Mouse (Mus musculus) ES-CJ7 (cell line): Measurements from ENCODE around the gene Slc9a3r1.

Experiments
- DNase-seq: peaks from one replicate; pipeline ENCODE4 v3.0.0; 2011; ENCODE audit warnings: low read depth, low spot score

Gene Slc9a3r1

DNA sequence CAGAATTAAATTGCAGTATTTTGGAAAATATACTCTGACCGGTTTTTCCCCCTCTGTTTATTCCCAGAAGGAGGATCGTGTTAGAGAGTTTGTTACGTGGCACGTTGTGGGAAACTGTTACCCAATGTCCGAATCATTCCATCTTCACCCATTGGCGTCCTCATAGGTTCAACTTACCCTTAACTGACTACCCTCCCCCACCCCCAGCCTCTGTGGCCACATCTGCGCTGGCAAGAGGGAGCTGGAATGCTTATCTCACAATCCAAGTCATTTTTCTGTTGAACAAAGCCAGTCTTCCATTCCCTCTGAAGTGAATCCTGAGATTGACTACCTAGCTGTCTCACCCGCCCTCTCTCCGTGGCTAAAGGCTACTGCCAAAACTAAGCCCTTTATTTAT, 938 bp upstream of the Slc9a3r1 start:
- DNase-seq = no peak

- peak; percentile 65 for DNase-seq
Measured at GRCm38 (mm10) chr11:115163568-115164150, 518 bp downstream of the Slc9a3r1 start.

DNA sequence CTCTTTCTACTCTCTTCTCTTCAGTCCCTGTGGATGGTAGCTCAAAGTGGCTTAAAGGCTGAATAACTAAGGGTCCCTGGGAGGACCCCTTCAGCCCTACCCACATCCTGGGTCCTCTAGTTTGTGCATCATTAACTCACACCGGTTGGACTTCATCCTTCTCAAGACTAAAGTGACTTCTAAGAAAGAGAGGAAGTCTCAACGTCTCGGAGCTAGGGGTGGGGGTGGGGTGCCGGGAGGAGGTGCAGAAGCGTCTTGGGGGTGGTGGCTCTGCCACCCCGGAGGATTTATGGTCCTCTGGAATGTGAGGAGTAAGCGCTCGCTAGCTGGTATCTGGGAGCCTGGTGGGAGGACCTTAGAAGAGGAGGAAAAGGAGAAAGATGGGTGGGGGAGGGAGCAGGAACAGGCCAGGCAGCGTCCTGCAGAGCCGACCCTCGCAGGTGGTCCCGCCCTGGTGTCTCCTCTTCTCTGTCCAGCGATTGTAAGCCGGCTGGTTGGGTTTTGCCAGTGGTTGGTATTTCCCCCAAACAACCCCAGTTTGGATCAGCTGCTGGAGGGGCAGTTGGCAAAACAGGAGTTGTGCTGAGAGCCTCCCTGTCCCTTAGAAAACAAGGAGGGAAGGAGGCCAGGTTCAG, 1.3 kb downstream of the Slc9a3r1 start:
- DNase-seq = peak; percentile 46

DNA sequence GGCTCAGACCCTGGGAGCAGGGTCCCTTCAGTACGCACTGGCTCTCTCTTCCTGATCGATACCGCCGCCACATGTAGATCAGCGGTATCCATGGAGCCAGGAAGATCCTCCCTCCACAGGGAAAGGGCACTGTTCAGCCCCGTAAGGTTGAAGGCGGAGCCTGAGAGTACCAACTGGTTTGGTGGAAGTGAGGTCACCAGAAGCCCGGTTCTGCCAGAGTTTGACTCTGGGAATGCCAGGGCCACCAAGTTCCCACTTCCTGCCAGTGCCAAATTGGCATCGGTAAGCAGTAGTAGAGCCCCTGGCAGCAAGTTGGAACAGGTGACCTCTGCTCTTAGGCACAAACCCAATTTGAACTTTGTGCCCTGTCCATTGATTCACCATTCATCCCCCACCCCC, 1.8 kb downstream of the Slc9a3r1 start:
- DNase-seq = peak; percentile 50

- DNase-seq = no peak
Measured at GRCm38 (mm10) chr11:115166776-115167175, 3.6 kb downstream of the Slc9a3r1 start.

GRCm38 (mm10) chr11:115167631-115168249, 4.6 kb downstream of the Slc9a3r1 start:
- no peak for DNase-seq

GRCm38 (mm10) chr11:115169430-115169829, 6.3 kb downstream of the Slc9a3r1 start:
- no peak for DNase-seq

DNA sequence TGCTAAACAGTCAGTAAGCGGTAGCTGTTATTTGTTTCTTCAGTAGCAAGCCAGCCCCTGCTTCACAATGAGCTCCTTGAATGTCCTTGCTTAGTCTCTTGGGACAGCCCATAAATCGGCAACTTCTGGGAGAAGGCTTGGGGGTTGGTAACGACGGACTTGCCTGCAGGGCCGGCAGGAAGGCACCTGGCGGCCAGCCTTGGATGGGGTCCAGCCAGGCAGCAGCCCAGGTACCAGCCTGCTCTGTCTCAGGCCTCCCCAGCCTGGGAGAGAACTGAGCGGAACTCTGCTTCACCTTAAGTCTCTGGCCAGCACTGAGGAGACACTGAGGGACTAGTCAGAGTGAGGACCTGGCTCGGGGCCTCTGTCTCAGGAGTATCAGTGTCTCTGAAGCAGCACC, 8.0 kb downstream of the Slc9a3r1 start:
- no peak for DNase-seq

DNA sequence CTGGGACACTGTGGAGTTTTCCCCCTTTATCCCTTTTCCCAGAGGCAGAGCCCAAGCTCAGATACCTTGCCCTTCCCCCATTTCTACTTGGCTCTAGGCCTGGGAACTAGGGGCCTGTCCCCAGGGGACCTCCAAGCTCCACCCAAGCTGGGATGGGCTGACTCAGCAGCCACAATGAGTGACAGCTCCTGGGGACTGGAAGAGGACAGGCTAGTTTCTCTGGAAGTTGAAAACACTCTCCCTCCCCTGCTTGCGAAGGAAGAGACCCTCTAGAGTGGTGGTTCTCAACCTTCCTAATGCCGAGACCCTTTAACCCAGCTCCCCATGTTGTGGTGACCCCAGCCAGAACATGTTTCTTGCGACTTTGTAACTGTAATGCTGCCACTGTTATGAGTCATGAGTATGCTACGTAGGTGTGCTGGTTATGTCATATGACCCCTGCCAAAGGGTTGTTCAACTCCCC, 9.7 kb downstream of the Slc9a3r1 start:
- peak; percentile 72 for DNase-seq

GRCm38 (mm10) chr11:115173549-115174339, 10.6 kb downstream of the Slc9a3r1 start:
- DNase-seq = peak; percentile 36

DNA sequence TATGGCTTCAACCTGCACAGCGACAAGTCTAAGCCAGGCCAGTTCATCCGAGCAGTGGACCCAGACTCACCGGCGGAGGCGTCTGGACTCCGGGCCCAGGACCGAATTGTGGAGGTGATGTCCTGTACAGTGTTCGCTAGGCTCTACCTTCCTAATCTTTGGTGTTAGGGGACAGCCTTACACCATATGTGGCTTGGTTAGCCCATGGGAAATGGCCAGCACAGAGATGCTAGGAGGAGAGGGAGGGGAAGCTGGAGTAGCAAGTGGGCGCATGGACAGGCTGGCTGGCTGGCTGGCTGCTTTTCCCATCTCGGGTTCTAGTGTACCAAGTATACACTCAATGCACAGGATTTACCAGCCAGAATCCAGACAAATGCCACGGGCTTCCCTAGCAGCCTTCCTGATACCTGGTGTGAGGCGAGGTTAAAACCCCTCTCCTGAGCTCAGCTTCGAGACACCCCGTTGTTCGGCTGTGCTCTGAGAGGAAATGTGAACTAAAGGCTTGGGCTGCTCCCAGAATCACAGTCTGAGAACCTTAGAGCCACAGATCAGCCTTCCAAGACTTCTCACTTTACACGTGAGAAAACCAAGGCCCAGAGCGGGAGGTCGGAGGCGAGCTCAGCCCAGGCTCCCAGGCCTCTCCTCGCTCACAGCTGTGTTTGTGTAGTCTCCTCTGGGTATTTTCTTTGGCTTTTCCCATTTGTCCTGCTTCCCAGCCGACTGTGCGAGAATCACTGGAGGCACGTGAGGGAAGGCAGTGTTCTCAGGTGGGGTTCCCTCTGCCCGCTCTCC, 13.5 kb downstream of the Slc9a3r1 start:
- no peak for DNase-seq

DNA sequence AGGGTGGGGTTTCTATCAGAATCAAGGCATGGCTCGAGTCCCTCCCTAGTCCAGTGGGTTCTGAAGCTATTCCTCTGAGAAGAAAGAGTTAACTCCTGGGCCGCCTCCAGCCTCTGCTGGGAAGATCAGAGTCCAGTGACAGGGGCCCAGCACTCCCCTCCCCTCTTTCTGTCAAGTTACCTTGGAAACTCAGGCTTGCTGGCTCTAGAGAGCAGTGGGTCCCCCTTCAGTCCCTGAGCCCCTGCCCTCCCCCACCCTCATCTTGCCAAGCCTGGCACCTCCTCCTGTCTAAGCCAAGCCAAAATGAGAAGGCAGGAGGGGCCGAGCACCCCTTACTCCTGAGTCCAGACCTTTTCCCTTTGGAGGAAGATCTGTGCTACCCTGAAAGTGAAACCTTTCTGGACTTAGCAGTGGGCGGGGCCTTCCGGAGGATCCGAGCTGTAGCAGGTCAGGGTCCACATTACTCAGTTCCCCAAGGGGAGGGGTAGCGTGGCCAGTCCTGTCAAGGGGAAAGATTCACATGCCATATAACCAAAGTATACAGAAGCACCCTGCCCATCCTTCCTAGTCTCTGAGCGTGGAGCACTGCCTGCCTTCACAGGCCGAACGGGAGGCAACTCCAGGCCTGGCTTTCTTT, 14.5 kb downstream of the Slc9a3r1 start:
- no peak for DNase-seq

DNA sequence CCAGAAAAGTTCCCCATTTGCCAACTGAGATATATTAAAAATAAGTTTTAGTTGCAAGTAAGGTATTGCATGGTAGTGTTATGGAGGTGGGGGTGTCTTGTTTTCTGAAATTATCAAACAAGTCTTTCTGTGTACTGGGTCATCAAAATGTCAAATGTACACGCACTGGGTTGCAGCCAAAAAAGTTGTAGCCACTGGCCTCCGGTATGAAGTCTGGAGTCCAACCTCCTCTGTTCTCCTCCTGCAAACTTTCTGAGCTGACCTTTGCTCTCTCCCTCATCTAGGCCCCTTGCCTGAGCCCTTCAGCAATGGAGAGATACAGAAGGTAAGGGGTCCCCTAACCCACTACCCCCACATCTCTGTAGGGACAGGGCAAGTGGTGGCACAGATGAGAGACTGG, 15.6 kb downstream of the Slc9a3r1 start:
- no peak for DNase-seq

- no peak for DNase-seq
Measured at GRCm38 (mm10) chr11:115179191-115179590, 16.1 kb downstream of the Slc9a3r1 start.

- no peak for DNase-seq
Measured at GRCm38 (mm10) chr11:115179881-115180280, 16.7 kb downstream of the Slc9a3r1 start.

GRCm38 (mm10) chr11:115181913-115182638, 18.9 kb downstream of the Slc9a3r1 start:
- peak; percentile 80 for DNase-seq

DNA sequence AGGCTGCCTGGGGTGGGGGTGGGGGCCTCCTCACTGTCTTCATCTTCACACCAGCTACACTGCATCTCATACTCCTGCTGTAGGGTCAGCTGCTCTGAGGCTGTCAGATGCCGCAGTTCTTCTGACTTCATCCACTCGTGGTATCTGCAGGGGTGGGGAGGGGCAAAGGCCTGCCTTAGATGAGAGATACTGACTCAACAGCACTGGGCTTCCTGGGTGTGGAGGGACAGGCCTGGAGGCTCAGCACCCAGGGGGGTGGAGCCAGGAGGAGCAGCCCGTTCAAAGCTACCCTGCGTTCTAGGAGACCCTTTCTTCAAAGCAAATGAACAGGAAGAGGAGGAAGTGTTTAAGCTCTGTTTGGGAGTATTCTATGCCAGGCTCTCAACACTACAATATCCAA, 21.8 kb downstream of the Slc9a3r1 start:
- no peak for DNase-seq

- DNase-seq = peak; percentile 98
Measured at GRCm38 (mm10) chr11:115187224-115187639, 24.1 kb downstream of the Slc9a3r1 start, which contains the start of gene Tmem104. Gene Tmem104, plus strand, starts transcription at chr11:115187487.

GRCm38 (mm10) chr11:115187693-115188092, 24.6 kb downstream of the Slc9a3r1 start, which contains the start of gene Nat9:
Gene Nat9, minus strand, starts transcription at chr11:115187859.
- peak; percentile 33 for DNase-seq
